Mouse (Mus musculus): ENCODE data around the gene Plxna4.

Gene Plxna4

GRCm38 (mm10) chr6:32588056-32588671, at the start of gene Plxna4:
Gene Plxna4, minus strand, starts transcription at chr6:32588192.
- DNase-seq (ENCODE audit: low spot score in 2 of 2): peak; percentile 34 to 66

- no peak for DNase-seq (ENCODE audit: low spot score in 2 of 2)
Measured at GRCm38 (mm10) chr6:32637568-32638183, 49.7 kb upstream of the Plxna4 start.

- DNase-seq (ENCODE audit: low spot score in 2 of 2): no peak
Measured at GRCm38 (mm10) chr6:32610712-32611111, 22.7 kb upstream of the Plxna4 start.

- no peak for DNase-seq (ENCODE audit: low spot score in 2 of 2)
Measured at GRCm38 (mm10) chr6:32606787-32607186, 18.8 kb upstream of the Plxna4 start.

GRCm38 (mm10) chr6:32605581-32605980, 17.6 kb upstream of the Plxna4 start:
- no peak for DNase-seq (ENCODE audit: low spot score in 2 of 2)

GRCm38 (mm10) chr6:32604901-32605300, 16.9 kb upstream of the Plxna4 start:
- DNase-seq (ENCODE audit: low spot score in 2 of 2): no peak

GRCm38 (mm10) chr6:32602130-32602529, 14.1 kb upstream of the Plxna4 start:
- DNase-seq (ENCODE audit: low spot score in 2 of 2): no peak

- DNase-seq (ENCODE audit: low spot score in 2 of 2): no peak
Measured at GRCm38 (mm10) chr6:32601306-32601705, 13.3 kb upstream of the Plxna4 start.

GRCm38 (mm10) chr6:32595591-32595990, 7.6 kb upstream of the Plxna4 start:
- no peak for DNase-seq (ENCODE audit: low spot score in 2 of 2)

GRCm38 (mm10) chr6:32590979-32591758, 3.2 kb upstream of the Plxna4 start:
- DNase-seq (ENCODE audit: low spot score in 2 of 2): peak; percentile 49 to 81

GRCm38 (mm10) chr6:32589632-32590031, 1.6 kb upstream of the Plxna4 start:
- DNase-seq (ENCODE audit: low spot score in 2 of 2): no peak

GRCm38 (mm10) chr6:32587136-32588009, 619 bp downstream of the Plxna4 start:
- DNase-seq (ENCODE audit: low spot score in 2 of 2): peak in 1 of 2 experiments; percentile 51

- DNase-seq (ENCODE audit: low spot score in 2 of 2): no peak
Measured at GRCm38 (mm10) chr6:32586821-32587135, 1.2 kb downstream of the Plxna4 start.

- DNase-seq (ENCODE audit: low spot score in 2 of 2): no peak
Measured at GRCm38 (mm10) chr6:32586390-32586789, 1.6 kb downstream of the Plxna4 start.

- DNase-seq (ENCODE audit: low spot score in 2 of 2): no peak
Measured at GRCm38 (mm10) chr6:32585211-32585610, 2.8 kb downstream of the Plxna4 start.

GRCm38 (mm10) chr6:32584243-32584880, 3.6 kb downstream of the Plxna4 start:
- no peak for DNase-seq (ENCODE audit: low spot score in 2 of 2)

- DNase-seq (ENCODE audit: low spot score in 2 of 2): no peak
Measured at GRCm38 (mm10) chr6:32583582-32583981, 4.4 kb downstream of the Plxna4 start.

GRCm38 (mm10) chr6:32571485-32571884, 16.5 kb downstream of the Plxna4 start:
- no peak for DNase-seq (ENCODE audit: low spot score in 2 of 2)

GRCm38 (mm10) chr6:32570445-32570844, 17.5 kb downstream of the Plxna4 start:
- DNase-seq (ENCODE audit: low spot score in 2 of 2): no peak

- no peak for DNase-seq (ENCODE audit: low spot score in 2 of 2)
Measured at GRCm38 (mm10) chr6:32569919-32570318, 18.1 kb downstream of the Plxna4 start.

- DNase-seq (ENCODE audit: low spot score in 2 of 2): no peak
Measured at GRCm38 (mm10) chr6:32546915-32547314, 41.1 kb downstream of the Plxna4 start.
